Mouse (Mus musculus) erythroblast, embryonic 14.5 days (primary cell): ENCODE results near the gene Muc1. TPM values are rescaled to one million over a fixed set of nuclear protein-coding genes. Genes with fewer than 3 reads are reported as not detected.

ENCODE experiments used
- H3K27me3 ChIP-seq: 2 replicates; pipeline ENCODE4 v1.6.1; 2012; ENCODE audit warnings: inconsistent platforms; ENCODE audit not compliant: control insufficient read depth
- H3K36me3 ChIP-seq: 2 replicates; pipeline ENCODE4 v1.6.1; 2012; ENCODE audit warnings: mild to moderate bottlenecking, inconsistent platforms; ENCODE audit not compliant: control insufficient read depth
- H3K4me1 ChIP-seq: 2 replicates; pipeline ENCODE4 v1.6.1; 2012; ENCODE audit warnings: inconsistent platforms; ENCODE audit not compliant: control insufficient read depth
- H3K4me3 ChIP-seq: replicated peaks from 2 replicates; pipeline ENCODE3; 2012; ENCODE audit warnings: moderate library complexity, mild to moderate bottlenecking, inconsistent platforms
- H3K9me3 ChIP-seq: 2 replicates; pipeline ENCODE4 v1.6.1; 2012; ENCODE audit warnings: low read length, inconsistent platforms, mixed read lengths; ENCODE audit not compliant: control insufficient read depth
- GATA1 ChIP-seq: IDR thresholded peaks from 2 replicates; pipeline ENCODE4 v1.6.1; 2012; ENCODE audit warnings: low read length, inconsistent platforms, mixed read lengths
- TAL1 ChIP-seq: IDR thresholded peaks from 3 replicates; pipeline ENCODE4 v1.6.1; 2012; ENCODE audit warnings: low read length, inconsistent platforms, mixed read lengths
- polyA plus RNA-seq: library from polyadenylated mRNA; stranded (reverse); fragments of >175 nt; gene quantifications from 2 replicates; pipeline ENCODE4 v1.2.3, GENCODE M21; 2012

The Muc1 gene
- polyA plus RNA-seq, 1 experiment: not detected

DNA sequence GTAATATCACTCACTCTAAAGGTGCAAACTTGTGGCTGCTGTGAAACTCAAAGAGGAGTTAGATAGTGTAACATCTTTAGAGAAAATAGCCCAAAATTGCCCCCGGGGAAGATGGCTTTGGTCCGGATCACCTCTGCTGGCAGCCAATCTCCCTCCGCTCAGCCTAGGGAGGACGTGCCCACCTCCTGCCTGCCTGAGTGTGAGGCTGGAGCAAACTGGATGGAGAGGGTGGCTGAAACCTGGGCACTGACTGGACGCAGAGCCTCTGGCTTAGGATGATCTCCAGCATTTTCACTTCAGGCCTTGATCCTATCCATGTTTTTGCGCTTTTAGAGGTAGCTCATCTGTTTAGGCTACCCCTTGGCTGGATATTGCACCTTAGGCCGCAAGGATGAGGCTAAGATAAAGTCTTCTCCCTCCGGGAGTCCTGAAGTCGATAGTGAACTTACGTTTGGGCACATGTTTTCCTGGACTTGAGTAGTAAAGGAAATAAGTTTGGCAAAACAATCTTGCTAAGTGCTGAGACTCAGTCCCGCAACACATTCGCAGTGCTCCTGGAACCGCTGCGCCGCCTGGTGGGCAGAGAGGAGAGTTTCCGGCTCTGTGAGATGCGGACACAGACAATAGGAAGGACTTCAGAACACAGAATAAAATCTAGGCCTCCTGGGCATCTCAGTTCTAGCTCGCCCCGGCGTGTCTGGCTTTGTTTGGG lies 52.9 kb downstream of the Muc1 start:
- H3K27me3 ChIP-seq: peaks cover 75% of the 10 kb centered on the region
- peaks cover 6% of the 10 kb centered on the region for H3K4me1 ChIP-seq
- H3K9me3 ChIP-seq: no peaks in the 10 kb centered on the region; the same call in 1 of the 2 replicates
- no peak overlapping the region for H3K4me3 ChIP-seq
- H3K36me3 ChIP-seq: no peaks in the 10 kb centered on the region
- no peak for TF ChIP-seq TAL1
- no peak for TF ChIP-seq GATA1

- Histone ChIP-seq H3K9me3 (no peaks in the 10 kb centered on the region; the same call in 1 of the 2 replicates), H3K4me3 (no peak overlapping the region), H3K4me1 (peaks cover 6% of the 10 kb centered on the region), H3K36me3 (no peaks in the 10 kb centered on the region), H3K27me3 (peaks cover 70% of the 10 kb centered on the region)
- TF ChIP-seq TAL1 (no peak), GATA1 (no peak)
Observed at GRCm38 (mm10) chr3:89282291-89282643, 53.4 kb downstream of the Muc1 start.

Other genes with a start within 250 kb of the Muc1 start
- gene Rusc1, start 135.7 kb upstream of the Muc1 start, polyA plus RNA-seq: 0.34 and 0.49 TPM in 2 replicates
- 0.09 TPM in 1 of 2 replicates, not detected in the other for gene Gm43738, start 128.0 kb upstream of the Muc1 start, polyA plus RNA-seq
- gene Fdps, start 127.1 kb upstream of the Muc1 start, polyA plus RNA-seq: 1.1 and 1.3 TPM in 2 replicates
- gene Pklr, start 92.9 kb upstream of the Muc1 start, polyA plus RNA-seq: 50.9 and 55.5 TPM in 2 replicates
- 0.02 TPM in 2 replicates for gene Hcn3, start 68.9 kb upstream of the Muc1 start, polyA plus RNA-seq
- 2.4 and 3.0 TPM in 2 replicates for gene Clk2, start 64.3 kb upstream of the Muc1 start, polyA plus RNA-seq
- gene Scamp3, start 51.6 kb upstream of the Muc1 start, polyA plus RNA-seq: 18.8 and 19.5 TPM in 2 replicates
- gene Fam189b, start 45.9 kb upstream of the Muc1 start, polyA plus RNA-seq: 0.60 and 0.84 TPM in 2 replicates
- gene Gba, start 26.1 kb upstream of the Muc1 start, polyA plus RNA-seq: 0.40 and 0.57 TPM in 2 replicates
- gene Thbs3, start 13.9 kb upstream of the Muc1 start, polyA plus RNA-seq: 0.03 and 0.04 TPM in 2 replicates
- 29.8 and 31.7 TPM in 2 replicates for gene Mtx1, start 2.0 kb upstream of the Muc1 start, polyA plus RNA-seq
- gene Krtcap2, start 16.9 kb downstream of the Muc1 start, polyA plus RNA-seq: 4.0 and 4.8 TPM in 2 replicates
- gene Trim46, start 17.3 kb downstream of the Muc1 start, polyA plus RNA-seq: 0.02 TPM in 1 of 2 replicates, not detected in the other
- gene Dpm3, start 30.3 kb downstream of the Muc1 start, polyA plus RNA-seq: 25.2 and 26.1 TPM in 2 replicates
- 0.07 and 0.18 TPM in 2 replicates for gene Slc50a1, start 41.5 kb downstream of the Muc1 start, polyA plus RNA-seq
- gene Efna1, start 52.1 kb downstream of the Muc1 start, polyA plus RNA-seq: 0.03 and 0.04 TPM in 2 replicates
- gene Efna3, start 93.9 kb downstream of the Muc1 start, polyA plus RNA-seq: not detected in 2 replicates
- gene Efna4, start 109.0 kb downstream of the Muc1 start, polyA plus RNA-seq: not detected in 2 replicates
- 0.50 and 0.70 TPM in 2 replicates for gene Adam15, start 120.9 kb downstream of the Muc1 start, polyA plus RNA-seq
- not detected in 2 replicates for gene Dcst2, start 132.9 kb downstream of the Muc1 start, polyA plus RNA-seq
- gene Dcst1, start 136.2 kb downstream of the Muc1 start, polyA plus RNA-seq: 0.10 TPM in 1 of 2 replicates, not detected in the other
- 0.38 and 0.46 TPM in 2 replicates for gene Zbtb7b, start 165.7 kb downstream of the Muc1 start, polyA plus RNA-seq
- 0.04 TPM in 1 of 2 replicates, not detected in the other for gene Lenep, start 173.7 kb downstream of the Muc1 start, polyA plus RNA-seq
- gene Flad1, start 182.8 kb downstream of the Muc1 start, polyA plus RNA-seq: 1.3 and 1.6 TPM in 2 replicates
- 6.9 and 7.4 TPM in 2 replicates for gene Cks1b, start 189.3 kb downstream of the Muc1 start, polyA plus RNA-seq
- 11.4 and 12.7 TPM in 2 replicates for gene Shc1, start 189.4 kb downstream of the Muc1 start, polyA plus RNA-seq
- gene Pygo2, start 201.2 kb downstream of the Muc1 start, polyA plus RNA-seq: 5.9 TPM in 2 replicates
- 0.13 and 0.21 TPM in 2 replicates for gene Pbxip1, start 207.6 kb downstream of the Muc1 start, polyA plus RNA-seq
- 1.3 and 1.4 TPM in 2 replicates for gene Pmvk, start 225.5 kb downstream of the Muc1 start, polyA plus RNA-seq